Mouse (Mus musculus) kidney, adult 2 months (tissue): ENCODE measurements around the gene Tnnc1.

Experiments
- CTCF ChIP-seq: fragments of 200-500 bp; conservative IDR thresholded peaks from 2 replicates; pipeline ENCODE4 v1.5.1; 2011; ENCODE audit warnings: low read depth, mild to moderate bottlenecking, control low read depth, low read length, moderate library complexity, mixed read lengths; ENCODE audit not compliant: insufficient read depth, insufficient read length
- POLR2A ChIP-seq: fragments of 200-500 bp; IDR thresholded peaks from one replicate; pipeline ENCODE4 v1.6.1; 2011; ENCODE audit warnings: low read depth, low read length, control low read depth

GRCm38 (mm10) chr14:31177287-31177686 is 30.8 kb upstream of the Tnnc1 start:
- no peak for TF ChIP-seq POLR2A
- no peak for TF ChIP-seq CTCF
